Mouse (Mus musculus): ENCODE results near the gene Pfn4.
"Not testable (repeated sequence)": the region's sequence is repeated elsewhere in the genome, so short reads cannot be mapped to it uniquely, and the experiment has no call there.

The Pfn4 gene

GRCm38 (mm10) chr12:4768492-4769332 is at the start of gene Pfn4, which contains the start of gene Fam228b:
Gene Pfn4, plus strand, starts transcription at chr12:4769022.
Gene Fam228b, minus strand, starts transcription at chr12:4769267.
- DNase-seq (ENCODE audit: low spot score in 2 of 2), result peak; percentile 94 to 97

GRCm38 (mm10) chr12:4719066-4719761 is 49.6 kb upstream of the Pfn4 start:
- no peak for DNase-seq (ENCODE audit: low spot score in 2 of 2)

GRCm38 (mm10) chr12:4719762-4720754 is 48.8 kb upstream of the Pfn4 start:
- no peak for DNase-seq (ENCODE audit: low spot score in 2 of 2)

- DNase-seq (ENCODE audit: low spot score in 2 of 2), result no peak
Observed at GRCm38 (mm10) chr12:4729165-4729564, 39.7 kb upstream of the Pfn4 start.

GRCm38 (mm10) chr12:4731629-4732028 is 37.2 kb upstream of the Pfn4 start:
- DNase-seq (ENCODE audit: low spot score in 2 of 2), result no peak

GRCm38 (mm10) chr12:4732332-4732731 is 36.5 kb upstream of the Pfn4 start:
- DNase-seq (ENCODE audit: low spot score in 2 of 2), result no peak

- no peak for DNase-seq (ENCODE audit: low spot score in 2 of 2)
Observed at GRCm38 (mm10) chr12:4738031-4738576, 30.7 kb upstream of the Pfn4 start, which contains the start of gene Fam228a. Gene Fam228a, minus strand, starts transcription at chr12:4738430.

- no peak for DNase-seq (ENCODE audit: low spot score in 2 of 2)
Observed at GRCm38 (mm10) chr12:4740823-4741222, 28.0 kb upstream of the Pfn4 start.

- DNase-seq (ENCODE audit: low spot score in 2 of 2), result no peak
Observed at GRCm38 (mm10) chr12:4742183-4742582, 26.6 kb upstream of the Pfn4 start.

- DNase-seq (ENCODE audit: low spot score in 2 of 2), result no peak
Observed at GRCm38 (mm10) chr12:4744486-4744885, 24.3 kb upstream of the Pfn4 start.

- not testable (repeated sequence) for DNase-seq (ENCODE audit: low spot score in 2 of 2)
Observed at GRCm38 (mm10) chr12:4754451-4754850, 14.4 kb upstream of the Pfn4 start.

GRCm38 (mm10) chr12:4757060-4757459 is 11.8 kb upstream of the Pfn4 start:
- no peak for DNase-seq (ENCODE audit: low spot score in 2 of 2)

- DNase-seq (ENCODE audit: low spot score in 2 of 2), result no peak
Observed at GRCm38 (mm10) chr12:4769333-4769723, 506 bp downstream of the Pfn4 start.

- DNase-seq (ENCODE audit: low spot score in 2 of 2), result no peak
Observed at GRCm38 (mm10) chr12:4774895-4775587, 6.2 kb downstream of the Pfn4 start.

- DNase-seq (ENCODE audit: low spot score in 2 of 2), result no peak
Observed at GRCm38 (mm10) chr12:4775588-4775949, 6.7 kb downstream of the Pfn4 start.

- no peak for DNase-seq (ENCODE audit: low spot score in 2 of 2)
Observed at GRCm38 (mm10) chr12:4777734-4778133, 8.9 kb downstream of the Pfn4 start.

- DNase-seq (ENCODE audit: low spot score in 2 of 2), result no peak
Observed at GRCm38 (mm10) chr12:4780245-4780644, 11.4 kb downstream of the Pfn4 start.

- no peak for DNase-seq (ENCODE audit: low spot score in 2 of 2)
Observed at GRCm38 (mm10) chr12:4781270-4781669, 12.4 kb downstream of the Pfn4 start.

- not testable (repeated sequence) for DNase-seq (ENCODE audit: low spot score in 2 of 2)
Observed at GRCm38 (mm10) chr12:4781725-4782404, 13.0 kb downstream of the Pfn4 start.

GRCm38 (mm10) chr12:4783598-4783997 is 14.8 kb downstream of the Pfn4 start:
- peak in 1 of 2 experiments; percentile 16 for DNase-seq (ENCODE audit: low spot score in 2 of 2)
